Mouse (Mus musculus) effector memory CD4-positive, alpha-beta T cell, adult 5 months (primary cell): ENCODE data around the gene Gm15319. TPM values are rescaled to one million over a fixed set of nuclear protein-coding genes. Genes with fewer than 3 reads are reported as not detected.

Experiments used
- polyA plus RNA-seq: library from polyadenylated mRNA; unstranded; fragments of 100-300 nt; shearing (Covaris generic); gene quantifications from one replicate; pipeline ENCODE4 v1.2.1, GENCODE M21; 2017

The Gm15319 gene
- polyA plus RNA-seq = not detected

DNA sequence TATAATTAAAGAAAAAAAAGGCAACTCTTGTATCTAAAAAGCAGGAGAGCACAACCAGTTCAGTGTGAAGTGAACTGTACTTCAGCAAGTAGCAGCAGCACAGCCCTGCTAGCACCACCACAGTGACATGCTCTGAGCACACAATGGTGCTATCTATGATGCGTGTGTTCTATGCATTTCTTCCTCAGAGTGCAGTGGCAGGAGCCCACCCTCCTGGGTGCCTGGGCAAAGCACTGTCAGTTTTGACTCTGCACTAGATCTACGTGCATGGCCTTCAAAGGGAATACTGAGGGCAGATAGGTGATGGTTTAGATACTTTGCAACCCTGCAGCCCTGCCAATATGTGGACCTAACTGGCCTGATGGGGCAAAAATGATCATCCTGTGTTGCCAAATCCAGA is at the start of gene Gm15319:
Gene Gm15319, minus strand, starts transcription at position 101 of the 400 bp plus-strand sequence.

